Mouse (Mus musculus) MEL (cell line): ENCODE measurements around the gene Limch1. TPM values are rescaled to one million over a fixed set of nuclear protein-coding genes. Genes with fewer than 3 reads are reported as not detected.

ENCODE experiments used
- DNase-seq: peaks from one replicate; pipeline ENCODE4 v3.0.0; 2011; ENCODE audit warnings: low read depth, low spot score
- H3K27ac ChIP-seq: 2 replicates; pipeline ENCODE4 v1.5.1; 2012; ENCODE audit warnings: low read depth, mild to moderate bottlenecking, control low read depth, low read length, moderate library complexity; ENCODE audit not compliant: control insufficient read depth
- H3K27me3 ChIP-seq, 2 experiments: fragments of 150-350 bp in 1 of 2; sonication (generic) in 1 of 2; 2 replicates each; pipeline ENCODE4 v1.6.1; 2012; ENCODE audit warnings: low read length in 2 of 2, mild to moderate bottlenecking in 2 of 2, improper control_type of control experiment in 1 of 2, moderate library complexity in 1 of 2; ENCODE audit not compliant: insufficient read depth in 2 of 2, control insufficient read depth in 1 of 2
- H3K36me3 ChIP-seq, 2 experiments: 2 replicates each; pipeline ENCODE4 v1.6.1; 2012 to 2014; ENCODE audit warnings: low read length in 2 of 2, improper control_type of control experiment in 1 of 2, inconsistent platforms in 1 of 2, mild to moderate bottlenecking in 1 of 2; ENCODE audit not compliant: insufficient read depth in 2 of 2, control insufficient read depth in 1 of 2
- H3K4me1 ChIP-seq, 2 experiments: fragments of 150-350 bp in 1 of 2; sonication (generic) in 1 of 2; 2 replicates each; pipeline ENCODE4 v1.6.1; 2012; ENCODE audit warnings: low read length in 2 of 2, improper control_type of control experiment in 1 of 2, mild to moderate bottlenecking in 1 of 2; ENCODE audit not compliant: insufficient read depth in 2 of 2, control insufficient read depth in 1 of 2
- H3K4me3 ChIP-seq, 2 experiments: fragments of 150-350 bp in 1 of 2; sonication (generic) in 1 of 2; 2 replicates each; pipeline ENCODE4 v1.5.1; 2012; ENCODE audit warnings: low read depth in 2 of 2, low read length in 2 of 2, mild to moderate bottlenecking in 2 of 2, moderate library complexity in 2 of 2, control low read depth in 1 of 2, improper control_type of control experiment in 1 of 2; ENCODE audit not compliant: control insufficient read depth in 1 of 2, insufficient read depth in 1 of 2
- H3K79me2 ChIP-seq: 2 replicates; pipeline ENCODE4 v1.6.1; 2012; ENCODE audit warnings: mild to moderate bottlenecking, low read length, moderate library complexity; ENCODE audit not compliant: control insufficient read depth, poor library complexity, insufficient read depth
- H3K9ac ChIP-seq: 2 replicates; pipeline ENCODE4 v1.6.1; 2012; ENCODE audit warnings: low read depth, mild to moderate bottlenecking, control low read depth, low read length, moderate library complexity; ENCODE audit not compliant: control insufficient read depth, poor library complexity, severe bottlenecking
- H3K9me3 ChIP-seq: fragments of 150-350 bp; sonication (generic); replicated peaks from 2 replicates; pipeline ENCODE4 v1.6.1; 2012; ENCODE audit warnings: mild to moderate bottlenecking, low read length, improper control_type of control experiment, moderate library complexity; ENCODE audit not compliant: insufficient read depth
- CHD1 ChIP-seq: IDR thresholded peaks from 2 replicates; pipeline ENCODE4 v1.6.1; 2012; ENCODE audit warnings: low read depth, mild to moderate bottlenecking, inconsistent platforms, low read length, improper control_type of control experiment
- ELF1 ChIP-seq: IDR thresholded peaks from 2 replicates; pipeline ENCODE4 v1.6.1; 2014; ENCODE audit warnings: low read depth, mild to moderate bottlenecking, inconsistent platforms, low read length, improper control_type of control experiment, moderate library complexity
- EP300 ChIP-seq, 2 experiments: IDR thresholded peaks; 2 replicates each; pipeline ENCODE4 v1.6.1; 2011; ENCODE audit warnings: improper control_type of control experiment in 2 of 2, low read length in 2 of 2, low read depth in 1 of 2, mild to moderate bottlenecking in 1 of 2
- GABPA ChIP-seq: IDR thresholded peaks from 2 replicates; pipeline ENCODE4 v1.6.1; 2012; ENCODE audit warnings: low read depth, mild to moderate bottlenecking, inconsistent platforms, low read length, improper control_type of control experiment, moderate library complexity
- GATA1 ChIP-seq: IDR thresholded peaks from 2 replicates; pipeline ENCODE4 v1.6.1; 2011; ENCODE audit warnings: low read depth, low read length, improper control_type of control experiment
- JUND ChIP-seq: IDR thresholded peaks from 2 replicates; pipeline ENCODE4 v1.6.1; 2011; ENCODE audit warnings: low read depth, mild to moderate bottlenecking, improper control_type of control experiment, low read length
- KAT2A ChIP-seq: conservative IDR thresholded peaks from 2 replicates; pipeline ENCODE4 v1.6.1; 2012; ENCODE audit warnings: low read depth, low read length, improper control_type of control experiment, inconsistent platforms
- MEF2A ChIP-seq: IDR thresholded peaks from 2 replicates; pipeline ENCODE4 v1.6.1; 2014; ENCODE audit warnings: low read depth, mild to moderate bottlenecking, inconsistent platforms, low read length, improper control_type of control experiment; ENCODE audit not compliant: poor library complexity, insufficient replicate concordance, severe bottlenecking; ENCODE audit errors: extremely low read depth
- NELFE ChIP-seq: IDR thresholded peaks from 2 replicates; pipeline ENCODE4 v1.6.1; 2011; ENCODE audit warnings: low read depth, low read length, improper control_type of control experiment
- NRF1 ChIP-seq: IDR thresholded peaks from 2 replicates; pipeline ENCODE4 v1.6.1; 2014; ENCODE audit warnings: low read depth, mild to moderate bottlenecking, inconsistent platforms, low read length, improper control_type of control experiment, moderate library complexity; ENCODE audit not compliant: poor library complexity, insufficient read depth, severe bottlenecking
- POLR2A ChIP-seq, 2 experiments: IDR thresholded peaks; 2 replicates each; pipeline ENCODE4 v1.6.1; 2011 to 2012; ENCODE audit warnings: low read length in 2 of 2, mild to moderate bottlenecking in 2 of 2, control low read depth in 1 of 2, improper control_type of control experiment in 1 of 2, low read depth in 1 of 2, moderate library complexity in 1 of 2; ENCODE audit not compliant: control insufficient read depth in 1 of 2, insufficient read depth in 1 of 2, poor library complexity in 1 of 2
- SIN3A ChIP-seq: IDR thresholded peaks from 2 replicates; pipeline ENCODE4 v1.6.1; 2012; ENCODE audit warnings: low read length, improper control_type of control experiment, inconsistent platforms
- TAL1 ChIP-seq: IDR thresholded peaks from 2 replicates; pipeline ENCODE4 v1.6.1; 2012; ENCODE audit warnings: mild to moderate bottlenecking, inconsistent platforms, low read length, moderate library complexity, mixed read lengths
- TCF12 ChIP-seq: IDR thresholded peaks from 2 replicates; pipeline ENCODE4 v1.6.1; 2014; ENCODE audit warnings: low read depth, mild to moderate bottlenecking, inconsistent platforms, low read length, improper control_type of control experiment, moderate library complexity
- USF1 ChIP-seq: IDR thresholded peaks from 2 replicates; pipeline ENCODE4 v1.6.1; 2014; ENCODE audit warnings: low read depth, mild to moderate bottlenecking, inconsistent platforms, low read length, improper control_type of control experiment, moderate library complexity
- ZKSCAN1 ChIP-seq: IDR thresholded peaks from 2 replicates; pipeline ENCODE4 v1.6.1; 2012; ENCODE audit warnings: low read depth, mild to moderate bottlenecking, inconsistent platforms, low read length, improper control_type of control experiment, moderate library complexity
- ZNF384 ChIP-seq: IDR thresholded peaks from 2 replicates; pipeline ENCODE4 v1.6.1; 2012; ENCODE audit warnings: low read depth, mild to moderate bottlenecking, inconsistent platforms, low read length, improper control_type of control experiment
- polyA plus RNA-seq, 2 experiments: library from polyadenylated mRNA; stranded (reverse) in 1 of 2; unstranded in 1 of 2; fragments of >175 nt in 1 of 2; fragments of >200 nt in 1 of 2; gene quantifications; 2 replicates each; pipeline versions ENCODE4 v1.2.1 to v1.2.4; 2012; ENCODE audit warnings: low replicate concordance in 2 of 2, low read depth in 1 of 2; ENCODE audit not compliant: insufficient read length in 2 of 2, insufficient read depth in 1 of 2, missing spikeins in 1 of 2
- total RNA-seq: library from RNA; depleted of rRNA; stranded (reverse); fragments of 300-350 nt; gene quantifications from 2 replicates; pipeline ENCODE4 v1.2.3, GENCODE M21; 2012

The Limch1 gene
- total and polyA plus RNA-seq, 3 experiments: not detected

- H3K4me3 ChIP-seq: no peak overlapping the region
Measured at GRCm38 (mm10) chr5:66760747-66761146, 15.1 kb downstream of the Limch1 start.

GRCm38 (mm10) chr5:66762006-66762405, 16.4 kb downstream of the Limch1 start:
- H3K36me3 ChIP-seq: no peaks in the 10 kb centered on the region
- no peaks in the 10 kb centered on the region for H3K4me1 ChIP-seq
- no peaks in the 10 kb centered on the region for H3K9me3 ChIP-seq
- H3K4me3 ChIP-seq: no peak overlapping the region
- no peak overlapping the region for H3K27ac ChIP-seq
- no peak for DNase-seq
- H3K79me2 ChIP-seq: no peaks in the 10 kb centered on the region
- H3K9ac ChIP-seq: no peak overlapping the region
- no peaks in the 10 kb centered on the region for H3K27me3 ChIP-seq
- TF ChIP-seq CHD1 (no peak), ELF1 (no peak), MEF2A (no peak), SIN3A (no peak), EP300 (IDR thresholded peaks at IDR 0.05; ENCODE audit: low read depth in 1 of 2, low read length in 2 of 2) (no peak)

More at GRCm38 (mm10) chr5:66760747-66761146, 15.1 kb downstream of the Limch1 start:
- TF ChIP-seq USF1 (no peak), ZNF384 (no peak), GATA1 (no peak), TCF12 (no peak), EP300 (IDR thresholded peaks at IDR 0.05; ENCODE audit: low read depth in 1 of 2, low read length in 2 of 2) (no peak), CHD1 (no peak), NELFE (no peak), NRF1 (no peak), POLR2A (IDR thresholded peaks at IDR 0.05; ENCODE audit: control insufficient read depth in 1 of 2, insufficient read depth in 1 of 2, low read depth in 1 of 2, low read length in 2 of 2, poor library complexity in 1 of 2) (no peak), KAT2A (no peak), TAL1 (no peak), ZKSCAN1 (no peak), JUND (no peak), GABPA (no peak)
- TF ChIP-seq, all 39 proteins: peak for 0
- H3K9ac ChIP-seq: no peak overlapping the region
- no peaks in the 10 kb centered on the region for H3K4me1 ChIP-seq
- DNase-seq: no peak
- H3K79me2 ChIP-seq: no peaks in the 10 kb centered on the region
- H3K36me3 ChIP-seq: no peaks in the 10 kb centered on the region
- H3K9me3 ChIP-seq: no peaks in the 10 kb centered on the region
- no peaks in the 10 kb centered on the region for H3K27me3 ChIP-seq
- no peak overlapping the region for H3K27ac ChIP-seq
